Mouse (Mus musculus) layer of hippocampus, adult 8-10 months (tissue): ENCODE results near the gene Ugt1a2. TPM values are rescaled to one million over a fixed set of nuclear protein-coding genes. Genes with fewer than 3 reads are reported as not detected.

ENCODE experiments used
- DNase-seq, 2 experiments: peaks; one replicate each; pipeline ENCODE4 v3.0.0; 2022; ENCODE audit warnings: low spot score in 2 of 2
- total RNA-seq, 4 experiments: library from RNA; stranded (reverse); gene quantifications; 2 replicates each; pipeline ENCODE4 v1.2.4; 2022

The Ugt1a2 gene
- total RNA-seq, 4 experiments from 2014 or later, result 0.53 TPM; not detected in 3

DNA sequence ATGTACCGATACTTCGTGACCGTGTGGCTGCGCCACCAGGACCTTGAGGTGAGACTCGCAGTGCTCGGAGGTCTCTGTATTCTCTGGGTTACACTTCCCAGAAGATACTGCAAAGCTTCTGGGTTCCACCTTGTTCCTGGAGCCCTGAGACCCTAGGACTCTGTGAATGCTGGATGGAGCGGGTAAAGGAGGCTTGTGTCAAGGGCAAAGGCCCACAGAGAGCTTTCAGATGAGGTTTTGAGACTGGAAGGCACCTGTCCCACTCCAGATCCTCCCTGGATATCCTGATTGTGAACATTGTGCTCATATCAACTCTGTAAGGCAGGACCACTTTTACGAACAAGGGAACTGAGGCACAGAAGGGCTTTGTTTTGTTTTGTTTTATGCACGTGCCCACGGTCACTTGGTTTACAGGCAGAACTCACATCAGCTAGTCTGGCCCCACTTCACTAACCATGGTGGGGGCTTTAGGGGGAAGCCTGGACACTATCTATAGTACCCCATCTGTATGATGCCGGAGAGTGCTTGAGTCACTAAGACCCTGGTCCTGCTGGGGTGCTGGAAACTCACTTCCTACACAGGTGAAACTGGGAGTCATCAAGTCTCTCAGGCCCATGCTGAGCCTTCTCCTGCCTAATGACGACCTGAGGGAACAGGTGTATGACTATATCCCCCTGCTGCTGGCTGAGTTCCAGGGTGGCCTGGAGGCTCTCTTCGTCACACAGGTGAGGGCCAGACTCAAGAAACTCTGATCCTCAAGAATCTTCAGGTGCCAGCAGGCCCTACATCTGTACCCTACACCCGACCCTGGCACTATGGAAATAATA lies 33.2 kb downstream of the Ugt1a2 start:
- no peak for DNase-seq

DNA sequence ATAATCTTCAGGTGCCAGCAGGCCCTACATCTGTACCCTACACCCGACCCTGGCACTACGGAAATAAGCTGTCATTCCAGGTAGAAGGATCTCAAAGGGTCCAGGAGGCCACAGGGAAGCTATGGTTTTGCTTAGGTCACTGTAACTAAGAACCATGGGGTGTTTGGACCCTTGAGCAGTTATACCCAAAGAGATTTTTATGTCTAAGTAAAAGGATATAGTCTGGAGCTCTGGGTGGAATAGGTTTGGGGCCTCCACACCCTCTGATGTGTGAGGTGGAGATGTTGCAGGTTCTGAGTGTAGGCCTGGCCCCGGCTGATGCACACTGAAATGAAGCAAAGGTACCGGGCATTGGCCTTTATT lies 33.8 kb downstream of the Ugt1a2 start:
- DNase-seq, result no peak

DNA sequence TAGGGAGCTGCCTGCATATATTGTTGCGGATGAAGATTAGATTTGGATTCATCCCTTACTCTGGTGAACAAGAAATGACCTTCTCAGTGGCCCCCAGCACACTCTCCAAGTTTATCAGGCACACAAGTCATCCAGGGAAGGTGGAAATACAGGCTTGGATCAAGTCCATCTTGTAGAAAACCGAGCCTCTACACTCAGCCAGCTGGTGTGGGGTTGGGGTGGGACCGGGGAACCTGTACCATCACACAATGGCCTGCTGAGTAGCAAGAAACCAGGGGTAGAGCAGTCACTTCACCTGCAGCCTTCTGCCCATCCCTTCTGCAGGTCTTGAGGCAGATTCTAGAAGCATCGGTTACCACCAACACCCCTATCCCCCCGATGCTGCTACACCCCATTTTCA lies 34.2 kb downstream of the Ugt1a2 start:
- DNase-seq, result no peak

GRCm38 (mm10) chr1:88235046-88235893 lies 34.9 kb downstream of the Ugt1a2 start:
- no peak for DNase-seq

DNA sequence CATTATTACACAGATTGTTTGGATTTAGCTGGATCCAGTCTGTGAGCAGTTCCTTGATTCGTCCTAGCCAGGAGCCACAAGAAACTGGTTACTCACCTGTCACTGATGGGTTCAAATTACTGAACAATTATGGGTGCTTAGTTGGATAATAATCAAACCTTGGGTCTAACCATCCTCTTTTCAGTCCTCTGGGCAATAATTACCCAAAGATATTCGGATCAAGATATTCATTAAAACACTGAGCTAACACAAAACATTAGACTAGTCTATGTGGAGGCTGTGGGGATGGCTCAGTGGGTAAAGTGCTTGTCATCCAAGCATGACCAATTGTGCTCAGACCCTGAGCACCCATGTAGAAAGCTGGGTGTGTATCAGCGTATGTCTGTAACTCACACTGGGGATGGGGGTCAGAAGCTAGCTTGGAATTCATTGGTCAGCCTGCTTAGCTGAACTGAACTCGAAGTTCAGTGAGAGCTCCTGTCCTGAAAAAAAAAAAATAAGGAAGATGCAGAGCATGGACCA lies 35.6 kb downstream of the Ugt1a2 start:
- no peak for DNase-seq

- no peak for DNase-seq
Observed at GRCm38 (mm10) chr1:88237311-88237710, 36.9 kb downstream of the Ugt1a2 start.

DNA sequence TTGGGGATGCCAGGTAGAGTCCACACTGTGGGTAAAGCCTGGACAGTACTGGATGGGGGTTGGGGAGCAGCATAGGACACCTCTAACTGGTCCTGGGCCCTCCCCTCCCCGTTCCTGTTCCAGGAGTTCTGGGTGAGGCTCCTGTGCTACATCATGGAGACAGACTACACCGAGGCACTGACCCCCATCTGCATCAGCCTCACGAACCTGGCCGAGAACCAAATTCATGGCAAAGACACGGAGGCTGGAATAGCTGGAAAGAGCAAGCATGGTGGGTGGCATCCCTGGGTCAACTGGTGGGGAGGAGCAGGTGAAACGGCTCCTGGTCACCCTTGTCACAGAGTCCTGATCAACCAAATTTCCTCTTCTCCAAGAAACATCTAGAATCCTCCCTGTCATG lies 38.4 kb downstream of the Ugt1a2 start:
- DNase-seq, result no peak

- DNase-seq, result no peak
Observed at GRCm38 (mm10) chr1:88240072-88240471, 39.7 kb downstream of the Ugt1a2 start.

DNA sequence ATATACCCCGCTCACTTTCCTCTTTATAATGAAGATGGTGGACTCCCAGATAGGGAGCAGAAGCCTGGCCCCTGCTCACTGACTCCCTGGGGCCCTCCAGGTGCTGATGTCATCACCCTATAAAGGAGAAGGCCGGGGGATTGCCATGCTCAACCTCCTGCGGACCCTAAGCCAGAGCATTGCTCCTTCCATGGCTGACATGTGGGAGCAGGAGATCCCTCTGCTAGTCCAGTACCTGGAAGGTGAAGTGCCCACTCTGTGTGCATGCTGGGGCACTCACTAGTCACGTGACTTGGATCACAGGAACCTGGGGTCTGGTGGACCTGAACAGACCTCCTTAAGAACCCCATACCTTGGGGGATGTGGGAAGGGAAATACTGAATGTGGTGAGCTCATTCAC lies 40.2 kb downstream of the Ugt1a2 start:
- no peak for DNase-seq

DNA sequence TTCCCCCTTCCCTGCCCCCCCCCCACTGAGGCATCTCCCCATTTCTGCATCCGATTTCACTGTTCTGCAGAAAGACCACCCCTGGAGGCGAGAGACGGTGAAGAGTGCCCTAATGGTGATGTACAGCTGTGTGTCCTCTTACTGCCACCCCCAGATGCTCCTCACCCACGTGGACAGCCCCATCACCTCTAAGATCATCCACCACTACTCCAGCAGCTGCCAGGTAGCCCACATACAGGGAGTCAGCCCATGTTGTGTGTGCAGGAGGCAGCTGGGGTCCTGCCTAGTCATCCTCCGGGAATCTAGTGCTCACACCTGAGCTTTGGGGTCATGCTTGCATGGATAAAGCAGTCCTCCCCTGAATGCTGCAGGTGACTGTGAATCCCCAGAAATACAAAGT lies 43.5 kb downstream of the Ugt1a2 start:
- no peak for DNase-seq

DNA sequence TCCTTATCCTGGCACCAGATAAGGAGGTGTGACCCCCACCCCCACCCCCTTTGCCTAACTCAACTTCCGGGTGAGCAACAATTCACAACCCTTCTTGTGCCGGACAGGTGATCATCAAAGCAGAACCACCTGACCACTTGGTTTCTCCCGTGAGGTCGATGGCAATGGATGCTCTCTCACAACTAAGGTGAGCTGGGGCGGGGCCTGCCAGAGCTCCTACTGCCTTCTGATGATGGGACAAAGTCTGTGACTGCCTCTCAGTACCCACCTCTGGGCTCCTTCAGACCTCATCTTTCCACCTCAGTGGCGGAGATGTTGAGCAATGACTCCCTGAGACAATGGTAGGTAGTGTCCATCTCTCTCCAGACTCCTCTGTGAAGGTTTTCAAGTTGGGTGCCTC lies 45.5 kb downstream of the Ugt1a2 start:
- DNase-seq, result no peak

GRCm38 (mm10) chr1:88246386-88246785 lies 46.0 kb downstream of the Ugt1a2 start:
- no peak for DNase-seq

- no peak for DNase-seq
Observed at GRCm38 (mm10) chr1:88247660-88248059, 47.3 kb downstream of the Ugt1a2 start.

DNA sequence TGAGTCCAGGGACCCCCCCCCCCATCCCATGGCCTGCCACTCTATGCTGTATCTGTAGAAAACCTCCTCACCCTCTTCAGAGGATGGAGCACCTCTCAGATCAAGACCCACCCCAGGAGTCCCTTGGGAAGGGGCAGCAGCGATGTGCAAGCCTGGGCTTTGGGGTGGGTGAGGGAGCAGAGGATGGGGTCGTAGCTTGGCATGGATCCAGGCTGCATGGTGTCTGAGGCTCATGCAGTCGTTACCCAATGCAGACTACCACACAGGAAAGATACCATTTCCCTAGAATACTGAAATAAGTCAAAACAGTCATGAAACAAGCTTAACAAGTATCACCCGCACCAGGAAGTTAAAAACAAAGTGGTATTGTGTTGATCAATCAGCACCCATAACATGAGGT lies 48.3 kb downstream of the Ugt1a2 start:
- DNase-seq, result no peak

GRCm38 (mm10) chr1:88249596-88249995 lies 49.2 kb downstream of the Ugt1a2 start:
- no peak for DNase-seq

GRCm38 (mm10) chr1:88250023-88250422 lies 49.6 kb downstream of the Ugt1a2 start:
- DNase-seq, result no peak

DNA sequence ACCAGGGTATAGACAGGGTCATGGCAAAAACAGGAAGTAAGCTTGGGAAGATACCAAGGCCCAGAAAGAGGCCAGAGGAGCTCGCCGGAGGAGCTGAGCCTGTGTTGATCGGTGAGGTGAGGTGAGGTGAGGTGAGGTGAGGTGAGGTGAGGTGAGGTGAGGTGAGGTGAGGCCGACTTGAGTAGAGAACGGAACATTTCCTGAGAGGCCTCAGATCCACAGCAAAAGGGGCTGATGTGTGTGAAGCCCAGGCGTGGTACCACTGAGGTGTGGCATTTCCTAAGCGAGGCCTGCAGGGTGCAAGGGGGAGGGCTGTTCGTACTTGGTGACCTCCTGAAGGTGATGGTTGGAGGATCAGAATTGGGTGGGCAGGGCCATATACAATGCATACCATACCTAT lies 52.7 kb downstream of the Ugt1a2 start:
- DNase-seq, result no peak

DNA sequence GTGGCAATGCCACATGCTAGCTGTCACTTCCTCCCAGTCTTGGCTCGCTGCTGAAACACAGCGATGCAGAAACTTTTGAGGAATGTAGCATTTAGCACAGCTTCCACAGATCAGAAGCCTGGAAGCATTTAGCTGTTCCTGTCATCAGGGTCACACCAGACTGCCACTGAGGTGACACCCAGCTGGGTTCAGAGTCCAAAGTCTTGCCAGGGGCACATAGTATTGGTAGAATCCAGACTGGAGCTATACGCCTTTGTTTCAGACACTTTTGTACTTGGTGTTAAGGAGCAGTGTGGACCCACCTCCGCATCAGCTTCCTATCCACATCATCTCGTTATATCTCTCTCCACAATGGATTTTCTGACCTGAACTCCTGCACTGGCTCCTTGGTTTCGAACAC lies 53.1 kb downstream of the Ugt1a2 start:
- DNase-seq, result no peak

GRCm38 (mm10) chr1:88254793-88255465 lies 54.5 kb downstream of the Ugt1a2 start:
- peak in 1 of 2 experiments; percentile 26 for DNase-seq

DNA sequence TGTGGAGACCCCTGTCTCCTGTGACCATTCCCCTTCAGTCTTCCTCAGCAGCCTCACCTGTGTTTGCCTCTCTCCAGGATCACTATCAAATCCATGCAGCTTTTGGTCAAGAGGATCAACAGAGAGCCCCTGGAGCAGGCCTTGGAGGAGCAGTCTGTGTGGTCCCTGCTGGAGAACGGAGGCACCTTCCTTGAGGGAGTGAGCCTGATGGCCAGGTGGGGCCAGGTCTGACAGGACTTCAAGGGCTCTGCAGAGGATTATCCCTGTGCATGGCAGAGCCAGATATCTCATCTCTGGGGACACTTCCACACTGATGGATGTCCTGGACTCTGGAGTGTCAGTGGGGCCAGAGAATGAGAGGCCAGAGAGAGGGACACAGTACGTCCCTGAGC lies 55.1 kb downstream of the Ugt1a2 start:
- DNase-seq, result no peak

DNA sequence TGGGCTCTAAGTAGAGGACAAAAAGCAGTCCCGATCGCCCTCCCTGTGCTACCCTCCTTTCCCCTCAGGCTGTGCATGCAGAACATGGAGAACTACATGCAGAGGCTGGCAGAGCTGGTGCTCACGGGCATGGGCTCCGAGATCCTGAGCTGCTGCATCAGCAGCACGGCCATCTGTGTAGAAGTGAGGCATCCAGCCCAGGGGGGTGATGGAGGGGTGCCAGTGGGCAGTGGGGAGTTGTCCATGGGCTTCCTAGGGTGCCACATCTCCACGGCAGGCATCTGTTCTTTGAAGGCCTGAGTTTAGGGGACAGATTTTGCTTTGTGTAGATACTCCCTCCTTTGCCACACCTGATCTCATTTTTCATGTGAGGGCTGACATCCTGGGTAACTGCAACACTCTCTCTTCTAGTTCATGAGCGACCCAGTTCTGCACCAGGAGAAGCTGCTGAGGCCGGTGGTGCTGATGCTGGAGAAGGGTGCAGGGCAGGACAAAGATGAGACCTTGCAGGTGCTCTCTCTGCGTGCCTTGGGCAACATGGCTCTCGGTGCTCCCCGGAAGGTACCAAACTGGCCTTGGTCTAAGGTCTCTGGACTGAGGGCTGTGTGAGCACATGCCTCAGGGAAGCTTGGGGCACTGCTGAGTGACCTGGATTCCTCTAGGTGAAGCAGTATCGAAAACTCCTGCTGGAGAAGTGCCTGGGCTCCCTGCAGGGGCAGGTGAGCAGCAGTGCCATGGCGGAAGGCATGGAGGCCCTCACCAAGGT lies 55.8 kb downstream of the Ugt1a2 start:
- peak in 1 of 2 experiments; percentile 22 for DNase-seq
